Mouse (Mus musculus) heart, embryonic 15.5 days (tissue): ENCODE results near the gene Abi3bp. TPM values are rescaled to one million over a fixed set of nuclear protein-coding genes. Genes with fewer than 3 reads are reported as not detected.

Source experiments
- ATAC-seq: fragments of 200-750 bp; cut with Nextera tagmentation; replicated peaks from 2 replicates; pipeline ENCODE4 v1.8.0; 2017; ENCODE audit warnings: low read depth, moderate TSS enrichment; ENCODE audit not compliant: insufficient number of reproducible peaks, insufficient read depth, low FRiP score
- H3K27ac ChIP-seq: fragments of 300-500 bp; sonication (generic); 2 replicates; pipeline ENCODE4 v1.5.1; 2015; ENCODE audit warnings: mild to moderate bottlenecking, inconsistent platforms
- H3K27me3 ChIP-seq: fragments of 300-500 bp; sonication (generic); 2 replicates; pipeline ENCODE4 v1.6.1; 2015; ENCODE audit warnings: inconsistent platforms
- H3K36me3 ChIP-seq: fragments of 300-500 bp; sonication (generic); 2 replicates; pipeline ENCODE4 v1.6.1; 2015; ENCODE audit warnings: mild to moderate bottlenecking, inconsistent platforms
- H3K4me1 ChIP-seq: fragments of 300-500 bp; sonication (generic); replicated peaks from 2 replicates; pipeline ENCODE4 v1.6.1; 2015; ENCODE audit warnings: inconsistent platforms
- H3K4me2 ChIP-seq: fragments of 300-500 bp; sonication (generic); 2 replicates; pipeline ENCODE4 v1.6.1; 2015; ENCODE audit warnings: inconsistent platforms, mild to moderate bottlenecking, moderate library complexity
- H3K4me3 ChIP-seq: fragments of 300-500 bp; sonication (generic); 2 replicates; pipeline ENCODE4 v1.5.1; 2015; ENCODE audit warnings: mild to moderate bottlenecking, inconsistent platforms
- H3K9ac ChIP-seq: fragments of 300-500 bp; sonication (generic); 2 replicates; pipeline ENCODE4 v1.6.1; 2015; ENCODE audit warnings: mild to moderate bottlenecking, inconsistent platforms
- H3K9me3 ChIP-seq: fragments of 300-500 bp; sonication (generic); replicated peaks from 2 replicates; pipeline ENCODE4 v1.6.1; 2016; ENCODE audit warnings: inconsistent platforms
- WGBS: fragments of 180-500 bp; shearing (Covaris S2); methylation state at CpG from one replicate; pipeline ENCODE4 v1.1.7; 2015; ENCODE audit warnings: mixed read lengths; 5-methylcytosine and 5-hydroxymethylcytosine counted together
- polyA plus RNA-seq: library from polyadenylated mRNA; unstranded; fragments of >200 nt; fragmentation: Nextera tagmentation; extraction: Ambion mirVana; gene quantifications from 2 replicates; pipeline ENCODE4 v1.2.1, GENCODE M21; 2015

Abi3bp gene
- polyA plus RNA-seq, 1 experiment from 2014 or later: 6.7 TPM

- ATAC-seq: no peak
- Histone ChIP-seq H3K4me2 (no peak overlapping the region), H3K27me3 (no peaks in the 10 kb centered on the region), H3K4me3 (no peak overlapping the region), H3K27ac (no peak overlapping the region), H3K9me3 (no peaks in the 10 kb centered on the region), H3K4me1 (no peaks in the 10 kb centered on the region), H3K9ac (no peak overlapping the region), H3K36me3 (no peaks in the 10 kb centered on the region)
- WGBS: 67% methylated on average over 9 of the region's 9 CpGs
Measured at GRCm38 (mm10) chr16:56518024-56518423, 40.3 kb downstream of the Abi3bp start.

GRCm38 (mm10) chr16:56524359-56524758 is 46.7 kb downstream of the Abi3bp start:
- H3K9me3 ChIP-seq: no peaks in the 10 kb centered on the region
- H3K27me3 ChIP-seq: no peaks in the 10 kb centered on the region
- H3K4me1 ChIP-seq: no peaks in the 10 kb centered on the region
- no peak overlapping the region for H3K27ac ChIP-seq
- no peak overlapping the region for H3K4me3 ChIP-seq
- no peak overlapping the region for H3K4me2 ChIP-seq
- no peak overlapping the region for H3K9ac ChIP-seq
- WGBS: 42% methylated on average over 8 of the region's 8 CpGs
- no peak for ATAC-seq
- no peaks in the 10 kb centered on the region for H3K36me3 ChIP-seq

GRCm38 (mm10) chr16:56526482-56526881 is 48.8 kb downstream of the Abi3bp start:
- H3K4me3 ChIP-seq: no peak overlapping the region
- H3K4me1 ChIP-seq: no peaks in the 10 kb centered on the region
- no peak for ATAC-seq
- H3K9ac ChIP-seq: no peak overlapping the region
- no peak overlapping the region for H3K27ac ChIP-seq
- H3K9me3 ChIP-seq: no peaks in the 10 kb centered on the region
- no peak overlapping the region for H3K4me2 ChIP-seq
- no peaks in the 10 kb centered on the region for H3K36me3 ChIP-seq
- WGBS: 86% methylated on average over 1 of the region's 1 CpGs
- H3K27me3 ChIP-seq: no peaks in the 10 kb centered on the region

GRCm38 (mm10) chr16:56528079-56528688 is 50.5 kb downstream of the Abi3bp start:
- Histone ChIP-seq H3K9ac (no peak overlapping the region), H3K27ac (no peak overlapping the region), H3K9me3 (no peaks in the 10 kb centered on the region), H3K4me3 (no peak overlapping the region), H3K27me3 (no peaks in the 10 kb centered on the region), H3K36me3 (no peaks in the 10 kb centered on the region), H3K4me1 (no peaks in the 10 kb centered on the region), H3K4me2 (no peak overlapping the region)
- 58% methylated on average over 3 of the region's 3 CpGs for WGBS
- ATAC-seq: no peak

- 67% methylated on average over 1 of the region's 1 CpGs for WGBS
- H3K36me3 ChIP-seq: no peaks in the 10 kb centered on the region
Measured at GRCm38 (mm10) chr16:56579536-56579935, 101.9 kb downstream of the Abi3bp start.

GRCm38 (mm10) chr16:56593581-56593980 is 115.9 kb downstream of the Abi3bp start:
- H3K4me1 ChIP-seq: no peaks in the 10 kb centered on the region
- H3K36me3 ChIP-seq: no peaks in the 10 kb centered on the region
- H3K4me2 ChIP-seq: no peak overlapping the region
- no peak for ATAC-seq
- no peaks in the 10 kb centered on the region for H3K27me3 ChIP-seq
- WGBS: 71% methylated on average over 5 of the region's 5 CpGs
- H3K4me3 ChIP-seq: no peak overlapping the region
- no peak overlapping the region for H3K27ac ChIP-seq
- no peaks in the 10 kb centered on the region for H3K9me3 ChIP-seq
- no peak overlapping the region for H3K9ac ChIP-seq

More at GRCm38 (mm10) chr16:56579536-56579935, 101.9 kb downstream of the Abi3bp start:
- Histone ChIP-seq H3K4me1 (no peaks in the 10 kb centered on the region), H3K9ac (no peak overlapping the region), H3K4me2 (no peak overlapping the region), H3K27ac (no peak overlapping the region), H3K27me3 (no peaks in the 10 kb centered on the region), H3K4me3 (no peak overlapping the region), H3K9me3 (no peaks in the 10 kb centered on the region)
- no peak for ATAC-seq

- H3K4me3 ChIP-seq: no peak overlapping the region
- H3K9ac ChIP-seq: no peak overlapping the region
- H3K36me3 ChIP-seq: no peaks in the 10 kb centered on the region
- no peak overlapping the region for H3K4me2 ChIP-seq
- 85% methylated on average over 6 of the region's 6 CpGs for WGBS
- H3K27me3 ChIP-seq: no peaks in the 10 kb centered on the region
- no peaks in the 10 kb centered on the region for H3K9me3 ChIP-seq
- ATAC-seq: no peak
- no peak overlapping the region for H3K27ac ChIP-seq
- no peaks in the 10 kb centered on the region for H3K4me1 ChIP-seq
Measured at GRCm38 (mm10) chr16:56594866-56595265, 117.2 kb downstream of the Abi3bp start.

GRCm38 (mm10) chr16:56598427-56598826 is 120.7 kb downstream of the Abi3bp start:
- no peak overlapping the region for H3K27ac ChIP-seq
- H3K36me3 ChIP-seq: no peaks in the 10 kb centered on the region
- H3K4me3 ChIP-seq: no peak overlapping the region
- no peak overlapping the region for H3K9ac ChIP-seq
- H3K27me3 ChIP-seq: no peaks in the 10 kb centered on the region
- H3K9me3 ChIP-seq: no peaks in the 10 kb centered on the region
- no peak for ATAC-seq
- WGBS: 90% methylated on average over 4 of the region's 4 CpGs
- no peak overlapping the region for H3K4me2 ChIP-seq
- H3K4me1 ChIP-seq: no peaks in the 10 kb centered on the region

- H3K27me3 ChIP-seq: no peaks in the 10 kb centered on the region
- ATAC-seq: no peak
- H3K4me3 ChIP-seq: no peak overlapping the region
- no peaks in the 10 kb centered on the region for H3K4me1 ChIP-seq
- no peaks in the 10 kb centered on the region for H3K36me3 ChIP-seq
- no peak overlapping the region for H3K27ac ChIP-seq
- H3K9me3 ChIP-seq: no peaks in the 10 kb centered on the region
- no peak overlapping the region for H3K4me2 ChIP-seq
- 76% methylated on average over 1 of the region's 1 CpGs for WGBS
- no peak overlapping the region for H3K9ac ChIP-seq
Measured at GRCm38 (mm10) chr16:56602394-56602793, 124.7 kb downstream of the Abi3bp start.

GRCm38 (mm10) chr16:56610572-56610971 is 132.9 kb downstream of the Abi3bp start:
- H3K4me1 ChIP-seq: no peaks in the 10 kb centered on the region
- no peaks in the 10 kb centered on the region for H3K27me3 ChIP-seq
- no peaks in the 10 kb centered on the region for H3K9me3 ChIP-seq
- no peak overlapping the region for H3K9ac ChIP-seq
- 67% methylated on average over 8 of the region's 8 CpGs for WGBS
- no peak overlapping the region for H3K4me3 ChIP-seq
- no peaks in the 10 kb centered on the region for H3K36me3 ChIP-seq
- no peak overlapping the region for H3K27ac ChIP-seq
- no peak overlapping the region for H3K4me2 ChIP-seq
- no peak for ATAC-seq

GRCm38 (mm10) chr16:56611096-56611867 is 133.6 kb downstream of the Abi3bp start:
- Histone ChIP-seq H3K9me3 (no peaks in the 10 kb centered on the region), H3K4me2 (no peak overlapping the region), H3K27me3 (no peaks in the 10 kb centered on the region), H3K4me3 (no peak overlapping the region), H3K4me1 (no peaks in the 10 kb centered on the region), H3K9ac (no peak overlapping the region), H3K27ac (no peak overlapping the region), H3K36me3 (no peaks in the 10 kb centered on the region)
- 70% methylated on average over 10 of the region's 10 CpGs for WGBS
- ATAC-seq: no peak

GRCm38 (mm10) chr16:56638544-56638943 is 160.9 kb downstream of the Abi3bp start:
- 80% methylated on average over 3 of the region's 3 CpGs for WGBS
- no peak overlapping the region for H3K27ac ChIP-seq
- H3K9ac ChIP-seq: no peak overlapping the region
- no peak for ATAC-seq
- no peaks in the 10 kb centered on the region for H3K27me3 ChIP-seq
- no peaks in the 10 kb centered on the region for H3K9me3 ChIP-seq
- H3K4me3 ChIP-seq: no peak overlapping the region
- H3K4me1 ChIP-seq: no peaks in the 10 kb centered on the region
- H3K4me2 ChIP-seq: no peak overlapping the region
- no peaks in the 10 kb centered on the region for H3K36me3 ChIP-seq
